Mouse (Mus musculus) embryonic facial prominence, embryonic 10.5 days (tissue): ENCODE measurements around the gene Thsd4. TPM values are rescaled to one million over a fixed set of nuclear protein-coding genes. Genes with fewer than 3 reads are reported as not detected.
"Not testable (repeated sequence)": the region's sequence is repeated elsewhere in the genome, so short reads cannot be mapped to it uniquely, and the experiment has no call there.

ENCODE experiments used
- DNase-seq: peaks from one replicate; pipeline ENCODE4 v3.0.0-alpha.2; 2017; ENCODE audit warnings: low spot score
- H3K27ac ChIP-seq: fragments of 300-500 bp; sonication (generic); replicated peaks from 2 replicates; pipeline ENCODE4 v1.5.1; 2016; ENCODE audit warnings: mild to moderate bottlenecking
- H3K27me3 ChIP-seq: fragments of 300-500 bp; sonication (generic); replicated peaks from 2 replicates; pipeline ENCODE4 v1.6.1; 2016; ENCODE audit warnings: low read depth, mild to moderate bottlenecking; ENCODE audit not compliant: poor library complexity, severe bottlenecking
- H3K36me3 ChIP-seq: fragments of 300-500 bp; sonication (generic); replicated peaks from 2 replicates; pipeline ENCODE4 v1.6.1; 2016; ENCODE audit warnings: mild to moderate bottlenecking, moderate library complexity
- H3K4me1 ChIP-seq: fragments of 300-500 bp; sonication (generic); 2 replicates; pipeline ENCODE4 v1.6.1; 2016
- H3K4me3 ChIP-seq: fragments of 300-500 bp; sonication (generic); 2 replicates; pipeline ENCODE4 v1.5.1; 2016; ENCODE audit warnings: mild to moderate bottlenecking, moderate library complexity
- H3K9me3 ChIP-seq: fragments of 300-500 bp; sonication (generic); 2 replicates; pipeline ENCODE4 v1.6.1; 2016; ENCODE audit warnings: mild to moderate bottlenecking
- WGBS: fragments of 180-500 bp; shearing (Covaris S2); methylation state at CpG from one replicate; pipeline ENCODE4 v1.1.7; 2016; 5-methylcytosine and 5-hydroxymethylcytosine counted together
- polyA plus RNA-seq: library from polyadenylated mRNA; unstranded; fragments of >200 nt; fragmentation: Nextera tagmentation; extraction: Ambion mirVana; gene quantifications from 2 replicates; pipeline ENCODE4 v1.2.1, GENCODE M21; 2016

Gene Thsd4
- polyA plus RNA-seq, 1 experiment from 2014 or later: 5.7 TPM

- WGBS: 73% methylated on average over 9 of the region's 9 CpGs
- no peak overlapping the region for H3K4me3 ChIP-seq
- no peaks in the 10 kb centered on the region for H3K9me3 ChIP-seq
- H3K36me3 ChIP-seq: no peaks in the 10 kb centered on the region
- DNase-seq: no peak
- no peaks in the 10 kb centered on the region for H3K27me3 ChIP-seq
- H3K27ac ChIP-seq: no peak overlapping the region
- peaks cover 14% of the 10 kb centered on the region for H3K4me1 ChIP-seq
Observed at GRCm38 (mm10) chr9:59941885-59942350, 579.9 kb downstream of the Thsd4 start.

DNA sequence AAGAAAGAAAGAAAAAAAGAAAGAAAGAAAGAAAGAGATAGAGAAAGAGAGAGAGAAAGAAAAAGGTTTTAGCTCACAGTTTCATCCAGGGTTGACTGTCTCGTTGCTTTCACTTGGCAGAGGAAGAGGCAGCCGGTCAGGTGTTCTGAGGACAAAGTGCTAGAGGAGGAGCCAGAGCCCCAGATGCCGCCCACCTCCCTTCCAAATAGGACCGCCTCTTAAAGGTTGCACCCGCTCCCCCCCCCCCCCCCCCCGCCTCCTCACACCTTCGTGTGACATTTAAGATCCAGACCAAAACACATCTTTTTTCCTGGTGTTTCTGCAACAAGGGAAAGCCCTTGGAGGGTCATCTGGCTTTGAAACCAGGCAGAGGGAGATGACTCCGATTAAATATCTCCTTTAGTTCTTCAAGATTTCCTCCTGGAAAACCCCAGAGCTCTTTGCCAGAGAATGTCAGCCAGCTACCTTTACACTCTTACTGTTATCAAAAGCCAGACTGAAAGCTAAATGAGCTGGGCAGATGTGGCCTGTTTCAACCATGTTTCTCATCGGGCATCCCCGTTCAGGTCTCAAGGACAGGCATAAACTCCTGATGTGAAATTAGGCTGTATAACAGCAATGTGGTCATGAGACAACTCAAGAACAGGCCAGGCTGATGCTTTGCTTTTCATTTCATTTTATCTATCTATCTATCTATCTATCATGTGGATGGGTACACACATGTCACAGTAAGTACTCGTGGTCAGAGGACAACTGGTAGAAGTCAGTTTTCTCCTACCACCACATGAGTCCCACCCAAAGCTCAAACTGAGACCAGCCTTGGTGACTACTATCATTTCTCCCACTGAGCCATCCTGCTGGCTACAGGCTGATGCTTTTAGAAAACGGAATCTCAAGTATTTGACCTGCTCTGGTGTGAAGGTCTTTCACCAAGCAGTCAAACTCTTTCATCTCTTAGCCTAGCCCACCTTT lies 580.6 kb downstream of the Thsd4 start:
- H3K4me3 ChIP-seq: no peak overlapping the region
- 72% methylated on average over 12 of the region's 12 CpGs for WGBS
- no peak overlapping the region for H3K27ac ChIP-seq
- H3K9me3 ChIP-seq: no peaks in the 10 kb centered on the region
- no peaks in the 10 kb centered on the region for H3K36me3 ChIP-seq
- H3K4me1 ChIP-seq: peaks cover 14% of the 10 kb centered on the region
- no peak for DNase-seq
- no peaks in the 10 kb centered on the region for H3K27me3 ChIP-seq

- H3K27me3 ChIP-seq: no peaks in the 10 kb centered on the region
- WGBS: 57% methylated on average over 2 of the region's 2 CpGs
- H3K4me3 ChIP-seq: no peak overlapping the region
- H3K4me1 ChIP-seq: peaks cover 14% of the 10 kb centered on the region
- no peaks in the 10 kb centered on the region for H3K36me3 ChIP-seq
- H3K9me3 ChIP-seq: no peaks in the 10 kb centered on the region
- no peak overlapping the region for H3K27ac ChIP-seq
- DNase-seq: no peak
Observed at GRCm38 (mm10) chr9:59939691-59940090, 582.2 kb downstream of the Thsd4 start.

DNA sequence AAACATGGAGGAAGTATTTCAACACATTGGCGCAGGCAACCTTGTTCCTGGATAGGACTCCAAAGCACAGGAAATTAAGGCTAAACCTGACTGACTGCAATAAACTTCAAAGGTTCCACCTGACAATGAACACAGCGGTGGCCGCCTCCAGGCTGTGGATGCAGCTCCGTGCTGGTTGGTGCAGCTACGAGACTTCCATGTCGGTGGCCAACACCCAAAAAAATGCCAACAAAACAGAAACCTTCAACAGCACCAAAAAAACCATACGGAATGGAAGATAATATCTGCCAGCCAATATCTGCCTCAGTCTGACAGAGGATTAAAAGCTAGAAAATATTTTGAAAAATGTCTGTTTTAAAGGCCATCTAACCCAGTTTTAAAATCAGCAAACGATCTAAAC lies 583.3 kb downstream of the Thsd4 start:
- H3K27ac ChIP-seq: no peak overlapping the region

DNA sequence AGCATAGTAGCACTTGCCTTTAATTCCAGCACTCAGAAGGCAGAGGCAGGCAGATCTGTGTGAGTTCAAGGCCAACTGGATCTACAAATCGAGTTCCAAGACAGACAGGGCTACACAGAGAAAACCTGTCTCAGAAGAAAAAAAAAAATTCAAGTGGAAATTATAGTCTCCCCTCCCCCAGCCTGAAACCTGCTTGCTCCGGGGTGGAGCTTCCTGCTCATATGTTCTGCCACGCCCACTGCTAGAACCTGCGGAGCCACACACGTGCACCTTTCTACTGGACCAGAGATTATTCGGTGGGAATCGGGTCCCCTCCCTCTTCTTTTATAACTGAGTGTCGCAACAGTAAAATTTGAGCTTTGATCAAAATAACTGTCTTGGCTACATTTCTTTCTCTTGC lies 586.0 kb downstream of the Thsd4 start:
- not testable (repeated sequence) for DNase-seq, H3K36me3 ChIP-seq, H3K27me3 ChIP-seq, H3K4me1 ChIP-seq, H3K9me3 ChIP-seq, H3K4me3 ChIP-seq, H3K27ac ChIP-seq
- 84% methylated on average over 8 of the region's 8 CpGs for WGBS

More for the DNA sequence above, 583.3 kb downstream of the Thsd4 start:
- Histone ChIP-seq H3K4me3 (no peak overlapping the region), H3K4me1 (peaks cover 11% of the 10 kb centered on the region), H3K36me3 (no peaks in the 10 kb centered on the region), H3K27me3 (no peaks in the 10 kb centered on the region), H3K9me3 (no peaks in the 10 kb centered on the region)
- WGBS: 86% methylated on average over 8 of the region's 8 CpGs
- no peak for DNase-seq

DNA sequence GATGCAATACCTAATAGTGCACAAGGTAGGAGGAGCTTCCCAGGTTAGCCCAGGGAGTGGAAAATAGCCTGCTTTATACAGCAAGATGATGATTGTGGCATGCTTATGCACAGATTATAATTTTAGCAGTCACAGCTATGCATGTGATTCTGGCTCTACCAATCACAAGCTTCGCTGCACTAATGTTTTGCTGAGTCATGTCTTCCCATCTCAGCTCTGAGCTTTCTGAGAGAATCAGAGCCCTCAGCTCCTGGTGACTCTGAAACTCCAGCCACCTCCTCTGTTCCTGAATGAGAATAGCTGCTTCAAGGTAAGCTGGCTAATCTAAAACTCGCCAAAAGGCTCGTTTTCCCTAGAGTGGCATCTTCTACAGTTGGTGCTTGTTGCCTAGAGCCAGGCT lies 591.6 kb downstream of the Thsd4 start:
- H3K27ac ChIP-seq: no peak overlapping the region
- no peaks in the 10 kb centered on the region for H3K27me3 ChIP-seq
- H3K4me1 ChIP-seq: no peaks in the 10 kb centered on the region
- H3K4me3 ChIP-seq: no peak overlapping the region
- WGBS: 80% methylated on average over 3 of the region's 3 CpGs
- H3K36me3 ChIP-seq: peaks cover 11% of the 10 kb centered on the region
- peaks cover 6% of the 10 kb centered on the region; the same call in 1 of the 2 replicates for H3K9me3 ChIP-seq
- DNase-seq: no peak

Other genes starting within 250 kb of the Thsd4 start
- gene Lrrc49, start 166.1 kb upstream of the Thsd4 start, polyA plus RNA-seq: 25.9 and 27.1 TPM in 2 replicates
- 0.72 TPM in 2 replicates for gene Larp6, start 190.9 kb upstream of the Thsd4 start, polyA plus RNA-seq